Mouse (Mus musculus): Measurements from ENCODE around the gene Gria1.

The Gria1 gene

DNA sequence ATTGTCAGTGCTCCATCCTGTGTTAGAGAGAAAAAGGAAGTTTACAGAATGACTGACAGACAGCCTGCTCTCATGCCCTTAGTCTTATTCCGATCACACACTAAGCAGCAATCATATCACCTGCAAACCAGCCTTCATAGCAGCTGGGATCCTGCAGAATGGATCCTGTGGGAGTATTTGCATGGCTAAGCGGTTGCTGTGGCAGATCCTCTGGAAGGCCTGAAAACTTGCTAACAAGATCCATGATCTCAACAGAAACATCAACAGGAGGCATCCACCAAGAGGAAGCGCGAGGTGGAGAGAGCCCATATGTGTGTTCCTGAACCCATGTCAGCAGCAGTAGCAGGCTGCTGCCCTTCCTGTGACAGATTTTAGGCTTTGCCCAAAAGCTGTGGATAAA lies 173.0 kb downstream of the Gria1 start:
- DNase-seq: no peak

DNA sequence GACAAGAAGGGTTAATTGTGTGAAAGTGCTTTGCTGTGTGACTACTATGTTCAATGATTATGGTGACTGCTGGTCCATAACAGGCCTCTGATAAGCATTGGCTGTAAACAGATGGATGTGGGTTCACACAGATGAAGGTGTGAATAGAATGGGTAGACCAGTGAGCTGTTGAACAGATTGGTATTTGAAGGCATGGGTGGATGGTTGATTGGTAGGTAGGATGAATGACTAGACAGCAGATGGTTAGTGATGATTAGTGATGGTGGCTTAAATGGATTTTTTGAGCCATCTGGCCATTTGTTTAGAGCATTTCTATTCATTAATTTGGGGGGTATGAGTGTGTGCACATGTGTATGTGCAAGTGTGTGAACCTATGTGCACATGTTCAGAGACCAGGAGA lies 173.9 kb downstream of the Gria1 start:
- DNase-seq: no peak

DNA sequence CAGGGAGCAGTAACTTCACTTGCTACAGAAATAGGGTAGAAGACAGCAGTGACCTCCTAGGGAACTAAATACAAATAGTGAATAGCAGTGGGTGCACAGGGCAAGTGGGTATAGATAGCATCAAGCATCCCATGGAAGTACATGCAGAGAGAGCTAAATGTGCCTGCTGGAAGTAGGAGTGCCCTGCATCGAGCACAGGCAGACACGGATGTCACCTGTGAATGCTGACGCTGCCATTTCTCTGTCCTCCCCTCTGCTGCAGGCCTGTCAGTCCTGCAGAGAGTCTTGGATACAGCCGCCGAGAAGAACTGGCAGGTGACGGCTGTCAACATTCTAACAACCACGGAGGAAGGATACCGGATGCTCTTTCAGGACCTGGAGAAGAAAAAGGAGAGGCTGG lies 178.2 kb downstream of the Gria1 start:
- DNase-seq: no peak

DNA sequence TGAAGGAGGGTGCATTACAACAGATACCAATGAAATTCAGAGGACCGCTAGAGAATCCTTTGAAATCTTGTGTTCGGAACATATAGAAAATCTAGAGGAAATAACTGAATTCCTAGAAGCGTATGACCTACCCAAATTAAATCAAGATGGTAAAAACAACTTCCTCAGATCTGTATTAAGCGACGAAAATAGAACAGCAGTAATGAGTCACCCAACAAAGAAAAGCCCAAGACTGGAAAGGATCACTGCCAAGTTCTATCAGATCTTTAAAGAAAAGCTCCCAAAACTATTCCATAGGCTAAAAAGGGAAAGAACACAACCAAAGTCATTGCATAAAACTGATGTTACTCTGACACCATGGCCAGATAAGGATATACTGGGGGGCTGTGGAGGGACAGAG lies 183.6 kb downstream of the Gria1 start:
- DNase-seq: no peak

DNA sequence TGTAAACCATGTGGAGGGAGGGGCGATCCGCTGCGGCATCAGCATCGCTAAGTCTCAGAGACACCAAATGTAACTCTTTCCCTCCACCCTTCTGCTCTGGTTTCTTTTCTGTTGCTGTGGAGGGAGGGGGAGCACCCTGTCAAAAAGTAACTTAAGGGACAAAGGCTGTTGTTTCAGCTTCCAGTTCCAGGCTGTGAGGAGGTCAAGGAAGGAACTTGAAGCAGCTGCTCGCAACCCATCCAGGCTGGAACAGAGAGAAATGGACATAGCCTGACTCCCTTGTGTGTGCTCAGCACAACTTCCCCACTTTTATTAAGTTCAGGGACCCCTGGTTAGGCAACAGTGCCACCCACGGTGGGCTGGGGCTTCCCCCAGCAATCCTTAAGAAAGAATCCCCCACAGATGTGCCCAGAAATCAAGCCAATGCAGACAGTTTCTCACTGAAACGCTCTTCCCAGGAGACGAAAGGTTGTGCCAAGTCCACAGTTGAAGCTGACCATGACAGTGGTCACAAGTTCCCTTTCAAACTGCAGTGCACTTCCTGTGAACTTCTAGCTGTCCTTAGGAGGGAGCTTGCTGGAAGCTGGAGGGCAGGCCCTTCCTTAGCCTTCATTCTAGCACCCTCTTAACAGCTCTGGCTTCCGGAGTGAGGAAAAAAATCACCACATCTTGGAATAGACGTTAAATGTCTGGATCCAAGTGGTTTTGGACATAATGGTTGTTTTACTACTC lies 190.2 kb downstream of the Gria1 start:
- no peak for DNase-seq

DNA sequence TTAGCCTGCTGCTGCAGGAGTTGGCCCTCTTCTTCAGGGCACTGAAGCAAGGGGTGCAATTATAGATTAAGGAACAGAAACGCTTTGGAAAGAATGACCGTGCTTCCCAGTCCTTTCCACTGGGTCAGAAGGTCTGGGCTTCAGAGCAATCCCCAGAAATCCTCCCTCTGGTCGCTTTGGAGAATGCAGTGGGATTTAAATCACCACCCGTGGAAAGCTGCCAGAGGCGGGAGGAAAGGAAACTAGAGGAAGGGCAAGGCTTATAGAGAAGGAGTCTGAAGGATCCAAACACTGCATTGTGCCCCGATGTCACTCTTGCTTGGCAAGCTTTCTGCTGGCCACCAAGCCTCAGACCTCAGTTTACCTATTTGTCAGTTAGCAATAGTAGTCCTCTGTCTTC lies 193.2 kb downstream of the Gria1 start:
- DNase-seq: no peak

DNA sequence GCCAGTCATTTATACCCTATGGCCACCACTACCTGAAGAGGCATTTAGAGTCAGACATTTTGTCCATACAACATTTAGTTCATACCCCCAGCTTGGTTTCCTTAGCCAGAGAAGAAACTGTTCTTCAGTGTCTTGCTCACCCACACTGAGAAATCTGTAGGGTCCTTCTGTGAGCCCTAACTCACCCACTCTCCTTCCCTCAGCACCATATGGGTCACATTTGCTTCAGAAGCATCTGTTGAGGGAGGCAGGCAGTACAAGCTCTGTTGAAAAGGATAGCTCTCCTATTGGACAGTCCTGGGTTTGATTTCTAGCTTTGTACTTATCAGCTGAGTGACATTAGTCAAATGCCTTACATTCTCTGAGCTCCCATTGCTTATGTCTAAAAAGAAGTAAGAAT lies 196.1 kb downstream of the Gria1 start:
- no peak for DNase-seq

DNA sequence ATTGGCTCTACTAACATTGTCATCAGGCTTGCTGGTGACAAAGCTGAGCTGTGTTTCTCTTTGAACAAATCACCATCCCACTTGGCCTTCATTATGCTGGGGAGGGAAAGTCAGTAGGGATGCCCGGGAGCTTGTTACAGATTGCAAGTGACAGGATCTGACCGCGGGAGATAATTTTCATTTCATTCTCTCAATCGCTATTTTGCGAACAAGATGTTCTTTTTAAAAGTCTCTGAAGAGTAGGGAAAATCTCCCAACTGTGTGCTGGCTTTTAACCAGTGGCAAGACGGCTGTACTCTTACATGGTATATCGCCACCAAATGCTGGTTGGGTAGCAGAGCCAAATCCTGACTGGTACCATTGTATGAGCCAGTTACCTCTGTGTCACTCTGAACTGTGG lies 202.9 kb downstream of the Gria1 start:
- DNase-seq: no peak

DNA sequence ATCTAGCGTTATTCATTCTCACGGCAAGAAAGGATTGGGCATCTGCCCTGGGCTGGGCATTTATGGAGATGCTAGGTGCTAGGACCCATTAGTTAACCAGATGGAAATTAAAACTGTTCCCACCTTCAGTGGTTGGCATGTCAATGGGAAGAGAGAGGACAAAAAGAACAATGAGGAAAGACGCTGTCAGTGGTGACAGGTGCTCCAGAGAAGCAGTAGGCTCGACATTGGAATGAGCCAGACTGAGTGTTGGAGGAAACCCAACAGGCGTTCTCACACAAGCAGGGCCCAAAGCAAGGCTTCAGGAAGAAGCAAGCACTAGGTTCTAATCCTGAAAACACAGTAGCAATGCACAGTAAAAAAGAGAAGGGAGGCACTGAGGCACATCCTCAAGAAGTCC lies 203.4 kb downstream of the Gria1 start:
- no peak for DNase-seq

DNA sequence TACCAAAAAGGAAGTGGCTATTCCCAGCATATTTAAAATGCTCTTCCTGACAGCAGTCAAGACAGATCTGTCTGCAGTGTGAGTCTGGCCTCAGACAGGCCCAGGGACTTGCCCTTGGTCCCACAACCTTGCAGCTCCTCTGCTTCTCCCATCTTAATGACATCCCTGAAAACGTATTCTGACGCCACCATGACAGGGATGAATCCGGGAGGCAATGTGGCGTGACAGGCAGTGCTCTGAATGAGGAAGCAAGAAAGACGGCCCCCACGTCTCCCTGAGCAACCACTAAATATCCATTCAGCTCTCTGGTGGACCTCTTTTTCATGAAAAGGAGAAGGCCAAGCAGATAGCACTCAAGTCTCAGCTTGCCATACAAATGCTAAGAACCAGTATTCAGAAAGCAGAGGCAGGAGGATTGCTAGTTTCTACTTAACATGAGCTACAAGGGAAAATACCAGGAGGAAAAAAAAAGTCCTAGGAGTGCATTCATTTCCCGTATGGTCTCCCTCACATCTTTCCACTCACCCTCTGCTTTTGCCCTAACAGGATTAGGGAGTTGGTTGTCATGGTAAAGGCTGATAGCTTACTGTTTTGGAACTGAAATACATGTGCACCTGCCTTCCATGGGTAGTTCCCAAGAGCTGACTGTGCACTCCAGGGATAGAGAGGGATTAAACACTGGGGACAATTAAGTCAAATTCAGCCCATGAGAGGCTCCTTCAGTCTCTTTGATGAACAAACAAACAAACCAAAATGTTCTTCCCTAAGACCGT lies 211.8 kb downstream of the Gria1 start:
- no peak for DNase-seq

DNA sequence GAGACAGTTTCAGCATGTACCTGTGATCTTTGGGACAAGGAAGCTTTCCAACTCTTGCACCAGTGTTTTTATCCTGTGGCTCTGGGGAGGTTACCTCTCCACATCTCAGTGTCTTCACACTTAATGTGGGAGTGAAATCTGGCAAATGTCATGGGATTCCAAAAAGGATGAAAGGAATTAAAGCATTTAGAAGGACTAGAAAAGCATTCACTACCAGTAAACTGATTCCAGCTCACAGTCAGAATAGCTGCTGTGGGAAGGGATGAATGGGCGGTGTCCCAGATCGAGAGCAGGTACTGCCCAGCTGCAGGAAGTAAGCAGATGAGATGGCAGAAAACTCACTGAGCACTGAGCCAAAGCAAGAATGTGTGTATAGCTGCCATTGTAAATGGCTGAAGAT lies 224.3 kb downstream of the Gria1 start:
- DNase-seq: no peak

DNA sequence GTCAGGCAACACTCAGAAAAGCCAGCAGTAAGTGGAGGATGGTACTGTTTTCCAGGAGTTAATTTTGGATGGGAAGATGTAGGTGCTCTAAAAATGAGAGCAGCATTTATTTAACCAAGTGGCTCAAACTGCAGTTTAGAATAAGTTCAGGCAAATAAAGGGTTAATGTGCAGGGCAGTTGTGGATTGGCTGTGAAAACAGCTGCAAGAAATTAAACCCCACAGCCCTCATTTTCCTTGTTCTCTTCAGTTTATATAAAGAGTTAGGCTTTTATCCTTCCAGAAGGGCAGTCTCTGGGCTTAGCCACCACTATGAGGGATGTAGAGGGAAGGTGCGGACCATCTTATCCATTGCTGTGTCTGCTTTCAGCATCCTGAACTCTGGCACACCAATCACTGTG lies 225.2 kb downstream of the Gria1 start:
- peak; percentile 48 for DNase-seq

DNA sequence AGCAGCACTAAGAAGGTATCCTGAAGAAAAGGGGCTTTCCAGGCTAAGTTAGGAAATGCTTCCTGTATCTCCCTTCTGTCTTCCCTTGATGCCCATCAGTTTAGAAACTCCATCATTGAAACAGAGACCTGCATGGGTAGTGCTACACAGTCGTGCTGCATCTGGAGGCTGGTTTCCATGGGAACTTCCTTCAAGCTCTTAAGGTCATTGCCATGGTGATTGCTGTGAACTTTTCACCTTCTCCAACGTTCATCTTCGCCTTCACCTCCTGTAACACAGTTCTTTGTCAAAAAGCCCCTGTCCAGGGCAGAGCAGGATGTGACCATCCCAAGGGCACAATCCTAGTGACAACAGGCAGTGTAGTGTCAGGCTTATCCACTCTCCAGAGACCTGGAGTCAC lies 228.6 kb downstream of the Gria1 start:
- DNase-seq: peak; percentile 72

DNA sequence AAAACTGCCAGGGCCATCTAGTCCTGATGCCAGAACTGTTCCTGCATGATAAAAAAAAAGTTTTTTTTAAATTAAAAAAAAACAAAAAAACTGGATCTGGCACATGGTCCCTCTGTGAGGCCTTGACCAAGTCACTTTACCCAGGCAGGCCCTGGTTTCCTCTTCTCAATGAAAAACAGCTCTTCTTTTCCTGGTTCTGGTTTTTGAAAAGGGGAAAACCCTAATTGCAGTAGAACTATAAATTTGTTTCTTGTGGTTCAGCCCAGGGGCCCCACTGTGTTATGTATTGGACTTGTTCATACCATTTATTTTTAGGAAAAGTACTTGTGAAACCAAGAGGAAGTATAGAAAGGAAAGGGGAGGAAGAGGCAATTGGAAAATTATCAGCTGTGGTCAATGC lies 232.6 kb downstream of the Gria1 start:
- no peak for DNase-seq

DNA sequence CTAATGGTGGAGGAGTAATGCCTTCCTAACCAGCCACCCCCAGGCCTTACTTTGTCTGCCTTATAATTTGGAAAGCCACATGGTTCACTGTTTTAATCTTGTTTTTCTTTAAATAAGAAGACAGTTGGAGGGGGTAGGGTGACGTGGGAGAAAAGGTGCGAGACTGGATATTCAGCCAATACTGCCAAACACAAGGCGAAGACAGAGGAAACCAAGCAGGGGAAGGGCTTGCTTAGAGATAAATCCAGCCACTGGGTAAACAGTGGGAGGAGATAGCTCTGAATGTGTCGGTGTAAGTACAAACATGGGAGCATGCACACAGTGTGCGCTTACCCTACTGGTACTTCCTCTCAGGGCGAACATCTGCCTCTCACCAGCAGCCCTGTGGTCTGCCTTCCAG lies 233.4 kb downstream of the Gria1 start:
- DNase-seq: no peak

DNA sequence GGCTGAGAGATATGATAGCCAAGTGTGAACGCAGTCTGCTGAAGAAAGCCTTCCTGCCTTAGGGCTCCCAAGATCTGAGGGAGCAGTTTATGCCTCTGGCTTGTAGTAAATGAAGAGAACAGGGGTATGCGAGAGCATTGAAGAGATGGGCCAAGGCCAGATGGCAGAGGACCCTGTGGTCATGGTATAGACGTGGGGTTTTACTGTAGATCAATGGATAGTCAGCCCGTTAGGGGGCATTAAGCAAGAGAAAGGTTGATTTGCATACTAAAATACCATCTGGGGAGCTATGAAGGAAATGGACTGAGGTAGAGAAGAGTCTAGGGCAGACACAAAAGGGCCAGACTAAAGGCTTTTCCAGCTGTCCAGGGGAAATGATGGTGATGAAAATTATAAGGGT lies 237.7 kb downstream of the Gria1 start:
- DNase-seq: no peak

DNA sequence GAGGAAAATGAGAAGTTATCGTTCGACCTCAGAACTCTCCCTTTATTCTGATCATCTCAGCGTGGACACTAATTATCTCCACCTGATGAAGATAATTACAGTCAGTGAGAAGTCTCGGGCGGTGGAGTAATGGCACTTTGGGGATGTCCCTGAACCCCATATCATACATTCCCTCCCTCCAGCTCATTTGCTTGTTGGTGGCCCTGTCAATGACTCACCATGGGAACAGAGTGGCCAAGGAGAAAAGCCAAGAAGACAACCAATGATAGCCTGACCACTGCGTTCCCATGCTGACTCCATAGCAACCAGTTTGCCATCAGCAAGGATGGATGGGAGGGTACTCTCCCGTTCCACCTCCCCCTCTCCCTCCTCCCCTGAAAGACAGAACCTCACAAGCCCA lies 238.9 kb downstream of the Gria1 start:
- no peak for DNase-seq

DNA sequence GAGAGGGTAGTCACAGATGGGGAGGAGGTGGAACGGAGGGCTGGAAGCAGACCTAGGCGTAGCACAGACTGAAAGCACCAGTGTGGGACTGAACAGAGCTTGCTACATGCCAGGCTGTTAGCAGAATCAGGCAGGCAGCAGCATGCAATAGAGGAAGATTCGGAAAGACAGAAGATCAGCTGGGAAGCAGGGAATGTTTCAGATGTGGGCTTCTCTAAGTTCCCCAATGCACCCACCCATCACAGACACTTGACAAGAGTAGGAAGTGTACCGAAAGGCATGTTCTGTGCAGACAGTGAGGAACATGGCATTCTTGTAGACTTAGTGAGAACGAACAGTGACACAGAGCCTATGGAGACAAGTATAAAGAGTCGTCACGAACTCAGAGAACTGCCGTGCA lies 260.5 kb downstream of the Gria1 start:
- DNase-seq: no peak

DNA sequence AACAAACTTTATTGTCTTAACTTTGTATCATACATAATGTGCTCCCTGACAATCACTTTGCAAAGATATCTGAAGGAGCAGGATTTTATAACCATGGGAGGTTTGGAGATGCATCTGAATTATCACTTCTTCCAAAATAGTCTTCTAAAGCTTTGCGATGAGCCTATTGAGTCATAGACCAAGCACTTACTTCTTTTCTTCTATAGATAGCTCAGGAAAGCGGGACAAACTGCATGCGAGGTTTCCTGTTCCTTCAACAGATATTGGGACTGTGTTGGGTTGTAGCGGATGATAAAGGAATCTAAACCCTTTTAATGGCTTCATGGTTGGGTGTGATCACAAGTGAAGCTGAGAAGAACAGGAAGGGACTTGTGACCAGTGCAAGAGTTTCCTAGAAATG lies 263.5 kb downstream of the Gria1 start:
- DNase-seq: no peak

DNA sequence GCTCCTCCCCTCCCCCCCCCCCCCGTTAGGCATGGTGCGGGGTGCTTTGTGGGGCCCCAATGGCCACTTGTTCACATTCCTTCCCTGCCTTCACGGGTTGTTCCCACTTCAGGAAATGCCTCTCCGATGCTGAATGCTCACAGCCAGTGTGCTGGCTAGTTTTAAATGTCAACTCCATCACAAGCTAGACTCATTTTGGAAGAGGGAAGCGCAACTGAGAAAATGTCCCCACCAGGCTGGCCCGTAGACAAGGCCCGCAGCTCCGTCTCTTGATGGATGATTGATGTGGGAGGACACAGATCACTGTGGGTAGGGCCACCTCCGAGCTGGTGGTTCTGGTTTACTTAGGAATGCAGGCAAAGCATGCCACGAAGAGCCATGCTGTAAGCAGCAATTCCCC lies 266.9 kb downstream of the Gria1 start:
- peak; percentile 5 for DNase-seq

DNA sequence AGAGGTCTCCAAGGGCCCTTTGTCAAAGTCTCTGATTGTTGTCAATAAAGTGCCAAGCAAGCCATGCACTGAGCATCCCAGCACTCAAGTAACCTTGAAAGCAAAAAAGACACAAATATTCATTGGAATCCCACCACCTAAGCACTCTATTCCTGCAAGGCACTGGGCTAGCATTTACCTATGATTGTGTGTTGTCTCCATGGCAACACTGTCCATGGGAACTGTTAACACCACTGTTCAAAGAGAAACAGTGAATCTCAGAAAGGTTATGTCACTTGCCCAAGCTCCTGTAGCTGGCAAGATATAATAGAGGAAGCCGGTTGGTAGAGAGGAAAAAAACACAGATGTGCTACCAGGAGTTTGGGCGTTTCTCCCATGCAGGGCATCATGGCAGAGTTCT lies 274.9 kb downstream of the Gria1 start:
- no peak for DNase-seq

DNA sequence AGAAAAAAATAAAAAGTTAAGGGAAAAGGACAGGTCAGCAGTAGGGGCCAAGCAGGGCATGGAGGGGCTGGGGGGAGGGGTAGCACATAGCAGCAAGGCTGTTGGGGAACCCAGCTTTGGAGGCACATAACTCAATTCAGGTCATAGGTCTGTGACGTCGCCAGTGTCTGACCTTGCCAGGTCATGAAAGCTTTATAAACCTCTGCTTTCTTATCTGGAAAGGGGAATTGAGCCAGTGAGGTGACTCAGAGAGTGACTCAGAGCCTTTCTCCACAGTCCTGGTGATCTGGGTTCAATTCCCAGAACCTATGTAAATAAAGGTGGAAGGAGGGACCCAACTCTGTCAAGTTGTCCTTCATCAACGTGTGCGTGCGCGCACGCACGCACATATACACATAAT lies 286.2 kb downstream of the Gria1 start:
- DNase-seq: no peak

DNA sequence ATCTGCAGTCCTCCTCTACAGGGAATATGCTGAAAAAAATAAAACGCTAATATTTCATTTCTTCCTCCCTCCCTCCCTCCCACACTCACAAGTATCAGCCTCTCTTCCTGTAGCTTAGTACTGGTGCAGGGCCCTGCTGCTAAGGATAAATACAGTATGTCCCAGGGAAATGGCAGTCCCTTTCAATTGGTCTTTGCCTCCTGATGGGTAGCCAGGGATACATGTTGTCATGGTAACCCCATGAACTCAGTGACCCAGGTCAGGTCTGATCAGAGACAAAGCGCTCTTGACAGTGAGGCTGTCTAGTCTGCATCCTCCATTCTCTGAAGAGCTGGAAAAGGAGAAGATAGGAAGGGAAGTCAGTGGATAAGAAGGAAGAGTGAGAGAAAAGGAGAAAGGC lies 287.1 kb downstream of the Gria1 start:
- DNase-seq: peak; percentile 76

DNA sequence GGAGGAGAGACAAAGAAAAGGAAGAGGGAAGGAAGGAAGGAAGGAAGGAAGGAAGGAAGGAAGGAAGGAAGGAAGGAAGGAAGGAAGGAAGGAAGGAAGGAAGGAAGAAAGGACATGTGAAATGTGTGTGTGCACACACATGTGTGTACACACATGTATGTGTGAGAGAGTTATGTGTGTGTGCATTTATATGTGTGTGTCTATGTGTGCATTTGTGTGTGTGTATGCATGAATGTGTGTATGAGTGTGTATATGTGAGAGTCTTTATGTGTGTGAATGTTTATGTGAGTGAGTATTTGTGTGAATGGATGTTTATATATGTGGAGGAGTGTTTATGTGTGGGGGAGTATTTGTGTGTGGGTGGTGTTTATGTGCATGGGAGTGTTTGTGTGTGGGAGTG lies 287.5 kb downstream of the Gria1 start:
- no peak for DNase-seq

DNA sequence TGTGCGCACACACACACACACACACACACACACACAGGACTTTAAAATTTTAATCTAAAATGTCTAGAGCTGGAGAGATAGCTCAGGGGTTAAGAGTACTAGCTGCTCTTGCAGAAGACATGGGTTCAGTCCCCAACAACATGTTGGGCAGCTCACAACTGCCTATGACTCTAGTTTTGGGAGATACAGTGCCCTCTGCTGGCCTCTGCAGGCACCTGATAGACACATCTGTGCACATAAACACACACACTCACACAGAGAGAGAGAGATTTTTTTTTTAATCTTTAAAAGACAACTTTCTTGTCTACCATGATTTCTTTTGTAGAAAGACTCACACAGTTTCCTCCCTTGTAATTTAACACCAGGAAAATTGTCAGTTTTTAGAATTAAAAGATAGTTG lies 292.4 kb downstream of the Gria1 start:
- DNase-seq: no peak

Measured in embryo, embryonic 11 days (tissue).